Mouse (Mus musculus) inflammation-experienced regulatory T-cells (primary cell): ENCODE measurements around the gene Sardh. TPM values are rescaled to one million over a fixed set of nuclear protein-coding genes. Genes with fewer than 3 reads are reported as not detected.

ENCODE experiments used
- polyA plus RNA-seq, 2 experiments: library from polyadenylated mRNA; unstranded; fragments of 100-300 nt; shearing (Covaris generic); gene quantifications; one replicate each; pipeline ENCODE4 v1.2.1; 2017

Sardh gene
- polyA plus RNA-seq, result 10 to 100 TPM in 1 of 2 experiments, 1 to 10 TPM in 1; 3.3 to 11.3 TPM

DNA sequence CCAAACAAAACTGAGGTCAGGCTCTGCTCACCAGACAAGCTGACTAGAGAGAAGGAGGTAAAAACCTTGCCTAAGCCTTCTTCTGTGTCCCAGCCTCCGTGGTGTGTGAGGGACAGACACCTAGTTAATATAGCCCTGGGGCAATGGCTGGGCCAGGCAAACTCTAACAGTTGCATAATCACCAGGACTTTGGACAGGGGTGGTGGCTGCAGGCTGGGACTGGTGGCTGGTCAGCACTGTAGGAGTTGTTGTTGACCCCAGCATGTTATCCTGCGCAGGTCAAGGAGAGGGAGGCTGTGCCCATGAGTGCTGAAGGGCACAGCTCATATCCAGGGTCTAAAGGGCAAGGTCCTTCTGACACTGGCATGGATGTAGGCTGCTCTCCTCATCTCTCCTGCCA, at the start of gene Sardh:
Sardh (minus strand) TSS at position 127 of the 400 bp plus-strand sequence.

GRCm38 (mm10) chr2:27164796-27165590, 83.1 kb downstream of the Sardh start, which contains the start of gene Dbh:
Dbh (plus strand) TSS chr2:27165233.

GRCm38 (mm10) chr2:27141950-27142693, 106.0 kb downstream of the Sardh start, which contains the start of gene Fam163b:
Fam163b (minus strand) TSS chr2:27142491.

Other genes with a start within 250 kb of the Sardh start
- gene Cacfd1, start 238.4 kb downstream of the Sardh start, polyA plus RNA-seq, result 10 to 100 TPM; 34.4 to 34.7 TPM
- 1 to 10 TPM in 1 of 2 experiments, under 1 TPM in 1; 0.94 to 1.4 TPM for gene Slc2a6, start 220.3 kb downstream of the Sardh start, polyA plus RNA-seq
- under 1 TPM in 1 of 2 experiments, not detected in 1; 0.23 TPM for gene Mymk, start 176.2 kb downstream of the Sardh start, polyA plus RNA-seq
- gene Adamtsl2, start 169.0 kb downstream of the Sardh start, polyA plus RNA-seq, result under 1 TPM; 0.19 to 0.77 TPM
- gene Fam163b, start 105.8 kb downstream of the Sardh start, polyA plus RNA-seq, result under 1 TPM in 1 of 2 experiments, not detected in 1; 0.34 TPM
- 1 to 10 TPM in 1 of 2 experiments, not detected in 1; 1.0 TPM for gene Dbh, start 83.1 kb downstream of the Sardh start, polyA plus RNA-seq
- gene Vav2, start 178.7 kb upstream of the Sardh start, polyA plus RNA-seq, result 10 to 100 TPM in 1 of 2 experiments, 1 to 10 TPM in 1; 7.4 to 24.3 TPM
- under 1 TPM in 1 of 2 experiments, not detected in 1; 0.16 TPM for gene Brd3os, start 194.0 kb upstream of the Sardh start, polyA plus RNA-seq